Mouse (Mus musculus): ENCODE data around the gene Trim40. TPM values are rescaled to one million over a fixed set of nuclear protein-coding genes. Genes with fewer than 3 reads are reported as not detected.

The Trim40 gene
- polyA plus RNA-seq (2017; shearing (Covaris generic)), result not detected

GRCm38 (mm10) chr17:36890073-36890903 lies at the start of gene Trim40:
Gene Trim40, minus strand, starts transcription at chr17:36890123.
- no peak for ATAC-seq

- ATAC-seq, result no peak
Measured at GRCm38 (mm10) chr17:36938056-36938455, 48.1 kb upstream of the Trim40 start.

- ATAC-seq, result no peak
Measured at GRCm38 (mm10) chr17:36931806-36932205, 41.9 kb upstream of the Trim40 start.

GRCm38 (mm10) chr17:36931130-36931529 lies 41.2 kb upstream of the Trim40 start:
- ATAC-seq, result no peak

- ATAC-seq, result no peak
Measured at GRCm38 (mm10) chr17:36930233-36930632, 40.3 kb upstream of the Trim40 start.

- no peak for ATAC-seq
Measured at GRCm38 (mm10) chr17:36929236-36929932, 39.5 kb upstream of the Trim40 start.

- no peak for ATAC-seq
Measured at GRCm38 (mm10) chr17:36927496-36928120, 37.7 kb upstream of the Trim40 start.

GRCm38 (mm10) chr17:36923491-36923890 lies 33.6 kb upstream of the Trim40 start:
- ATAC-seq, result no peak

- ATAC-seq, result no peak
Measured at GRCm38 (mm10) chr17:36922715-36923114, 32.8 kb upstream of the Trim40 start.

- ATAC-seq, result no peak
Measured at GRCm38 (mm10) chr17:36920239-36920638, 30.3 kb upstream of the Trim40 start.

- peak; percentile 41 for ATAC-seq
Measured at GRCm38 (mm10) chr17:36915076-36915475, 25.2 kb upstream of the Trim40 start.

GRCm38 (mm10) chr17:36914108-36914507 lies 24.2 kb upstream of the Trim40 start:
- ATAC-seq, result peak; percentile 77

GRCm38 (mm10) chr17:36912031-36912430 lies 22.1 kb upstream of the Trim40 start:
- no peak for ATAC-seq

GRCm38 (mm10) chr17:36909802-36910201 lies 19.9 kb upstream of the Trim40 start:
- no peak for ATAC-seq

GRCm38 (mm10) chr17:36908235-36908634 lies 18.3 kb upstream of the Trim40 start:
- no peak for ATAC-seq

- no peak for ATAC-seq
Measured at GRCm38 (mm10) chr17:36903651-36904050, 13.7 kb upstream of the Trim40 start.

GRCm38 (mm10) chr17:36900691-36901090 lies 10.8 kb upstream of the Trim40 start:
- ATAC-seq, result no peak

- no peak for ATAC-seq
Measured at GRCm38 (mm10) chr17:36900001-36900400, 10.1 kb upstream of the Trim40 start.

- ATAC-seq, result no peak
Measured at GRCm38 (mm10) chr17:36899376-36899775, 9.5 kb upstream of the Trim40 start.

- no peak for ATAC-seq
Measured at GRCm38 (mm10) chr17:36897552-36898205, 7.8 kb upstream of the Trim40 start, which contains the start of gene Trim31. Gene Trim31, plus strand, starts transcription at chr17:36898118.

- ATAC-seq, result no peak
Measured at GRCm38 (mm10) chr17:36897065-36897464, 7.1 kb upstream of the Trim40 start.

GRCm38 (mm10) chr17:36896583-36896982 lies 6.7 kb upstream of the Trim40 start:
- ATAC-seq, result no peak

GRCm38 (mm10) chr17:36893387-36893786 lies 3.5 kb upstream of the Trim40 start:
- ATAC-seq, result no peak
